Mouse (Mus musculus) MEL (cell line): ENCODE results near the gene Cmss1. TPM values are rescaled to one million over a fixed set of nuclear protein-coding genes. Genes with fewer than 3 reads are reported as not detected.

Source experiments
- DNase-seq: peaks from one replicate; pipeline ENCODE4 v3.0.0; 2011; ENCODE audit warnings: low read depth, low spot score
- H3K27ac ChIP-seq: 2 replicates; pipeline ENCODE4 v1.5.1; 2012; ENCODE audit warnings: low read depth, mild to moderate bottlenecking, control low read depth, low read length, moderate library complexity; ENCODE audit not compliant: control insufficient read depth
- H3K27me3 ChIP-seq, 2 experiments: fragments of 150-350 bp in 1 of 2; sonication (generic) in 1 of 2; 2 replicates each; pipeline ENCODE4 v1.6.1; 2012; ENCODE audit warnings: low read length in 2 of 2, mild to moderate bottlenecking in 2 of 2, improper control_type of control experiment in 1 of 2, moderate library complexity in 1 of 2; ENCODE audit not compliant: insufficient read depth in 2 of 2, control insufficient read depth in 1 of 2
- H3K36me3 ChIP-seq, 2 experiments: 2 replicates each; pipeline ENCODE4 v1.6.1; 2012 to 2014; ENCODE audit warnings: low read length in 2 of 2, improper control_type of control experiment in 1 of 2, inconsistent platforms in 1 of 2, mild to moderate bottlenecking in 1 of 2; ENCODE audit not compliant: insufficient read depth in 2 of 2, control insufficient read depth in 1 of 2
- H3K4me1 ChIP-seq, 2 experiments: fragments of 150-350 bp in 1 of 2; sonication (generic) in 1 of 2; 2 replicates each; pipeline ENCODE4 v1.6.1; 2012; ENCODE audit warnings: low read length in 2 of 2, improper control_type of control experiment in 1 of 2, mild to moderate bottlenecking in 1 of 2; ENCODE audit not compliant: insufficient read depth in 2 of 2, control insufficient read depth in 1 of 2
- H3K4me3 ChIP-seq, 2 experiments: fragments of 150-350 bp in 1 of 2; sonication (generic) in 1 of 2; 2 replicates each; pipeline ENCODE4 v1.5.1; 2012; ENCODE audit warnings: low read depth in 2 of 2, low read length in 2 of 2, mild to moderate bottlenecking in 2 of 2, moderate library complexity in 2 of 2, control low read depth in 1 of 2, improper control_type of control experiment in 1 of 2; ENCODE audit not compliant: control insufficient read depth in 1 of 2, insufficient read depth in 1 of 2
- H3K79me2 ChIP-seq: 2 replicates; pipeline ENCODE4 v1.6.1; 2012; ENCODE audit warnings: mild to moderate bottlenecking, low read length, moderate library complexity; ENCODE audit not compliant: control insufficient read depth, poor library complexity, insufficient read depth
- H3K9ac ChIP-seq: 2 replicates; pipeline ENCODE4 v1.6.1; 2012; ENCODE audit warnings: low read depth, mild to moderate bottlenecking, control low read depth, low read length, moderate library complexity; ENCODE audit not compliant: control insufficient read depth, poor library complexity, severe bottlenecking
- H3K9me3 ChIP-seq: fragments of 150-350 bp; sonication (generic); replicated peaks from 2 replicates; pipeline ENCODE4 v1.6.1; 2012; ENCODE audit warnings: mild to moderate bottlenecking, low read length, improper control_type of control experiment, moderate library complexity; ENCODE audit not compliant: insufficient read depth
- CTCF ChIP-seq, 3 experiments: IDR thresholded peaks in 2 of 3; conservative IDR thresholded peaks in 1 of 3; 2 replicates each; pipeline ENCODE4 v1.5.1; 2011 to 2012; ENCODE audit warnings: low read length in 3 of 3, low read depth in 2 of 3, mild to moderate bottlenecking in 2 of 3, improper control_type of control experiment in 1 of 3, inconsistent platforms in 1 of 3, mixed read lengths in 1 of 3, moderate library complexity in 1 of 3; ENCODE audit not compliant: control insufficient read depth in 1 of 3, insufficient read depth in 1 of 3, poor library complexity in 1 of 3, severe bottlenecking in 1 of 3
- JUND ChIP-seq: IDR thresholded peaks from 2 replicates; pipeline ENCODE4 v1.6.1; 2011; ENCODE audit warnings: low read depth, mild to moderate bottlenecking, improper control_type of control experiment, low read length
- KAT2A ChIP-seq: conservative IDR thresholded peaks from 2 replicates; pipeline ENCODE4 v1.6.1; 2012; ENCODE audit warnings: low read depth, low read length, improper control_type of control experiment, inconsistent platforms
- MAFK ChIP-seq: IDR thresholded peaks from 2 replicates; pipeline ENCODE4 v1.6.1; 2011; ENCODE audit warnings: low read depth, mild to moderate bottlenecking, low read length, improper control_type of control experiment, borderline replicate concordance
- MAZ ChIP-seq: IDR thresholded peaks from 2 replicates; pipeline ENCODE4 v1.6.1; 2012; ENCODE audit warnings: low read depth, mild to moderate bottlenecking, inconsistent platforms, low read length, improper control_type of control experiment
- MYB ChIP-seq: IDR thresholded peaks from 2 replicates; pipeline ENCODE4 v1.6.1; 2011; ENCODE audit warnings: mild to moderate bottlenecking, low read depth, low read length, improper control_type of control experiment
- NELFE ChIP-seq: IDR thresholded peaks from 2 replicates; pipeline ENCODE4 v1.6.1; 2011; ENCODE audit warnings: low read depth, low read length, improper control_type of control experiment
- NRF1 ChIP-seq: IDR thresholded peaks from 2 replicates; pipeline ENCODE4 v1.6.1; 2014; ENCODE audit warnings: low read depth, mild to moderate bottlenecking, inconsistent platforms, low read length, improper control_type of control experiment, moderate library complexity; ENCODE audit not compliant: poor library complexity, insufficient read depth, severe bottlenecking
- POLR2AphosphoS5 ChIP-seq: IDR thresholded peaks from 2 replicates; pipeline ENCODE4 v1.6.1; 2012; ENCODE audit warnings: low read depth, borderline replicate concordance, mild to moderate bottlenecking, inconsistent platforms, low read length, moderate library complexity, mixed read lengths
- RAD21 ChIP-seq: IDR thresholded peaks from 2 replicates; pipeline ENCODE4 v1.6.1; 2011; ENCODE audit warnings: mild to moderate bottlenecking, low read depth, low read length, improper control_type of control experiment
- RCOR1 ChIP-seq: IDR thresholded peaks from 2 replicates; pipeline ENCODE4 v1.6.1; 2012; ENCODE audit warnings: low read depth, mild to moderate bottlenecking, inconsistent platforms, low read length, improper control_type of control experiment
- SIN3A ChIP-seq: IDR thresholded peaks from 2 replicates; pipeline ENCODE4 v1.6.1; 2012; ENCODE audit warnings: low read length, improper control_type of control experiment, inconsistent platforms
- SMC3 ChIP-seq: IDR thresholded peaks from 2 replicates; pipeline ENCODE4 v1.6.1; 2011; ENCODE audit warnings: low read depth, low read length, improper control_type of control experiment
- TAL1 ChIP-seq: IDR thresholded peaks from 2 replicates; pipeline ENCODE4 v1.6.1; 2012; ENCODE audit warnings: mild to moderate bottlenecking, inconsistent platforms, low read length, moderate library complexity, mixed read lengths
- ZKSCAN1 ChIP-seq: IDR thresholded peaks from 2 replicates; pipeline ENCODE4 v1.6.1; 2012; ENCODE audit warnings: low read depth, mild to moderate bottlenecking, inconsistent platforms, low read length, improper control_type of control experiment, moderate library complexity
- ZMIZ1 ChIP-seq: IDR thresholded peaks from 2 replicates; pipeline ENCODE4 v1.6.1; 2012; ENCODE audit warnings: low read depth, mild to moderate bottlenecking, inconsistent platforms, low read length, improper control_type of control experiment, moderate library complexity
- polyA plus RNA-seq, 2 experiments: library from polyadenylated mRNA; stranded (reverse) in 1 of 2; unstranded in 1 of 2; fragments of >175 nt in 1 of 2; fragments of >200 nt in 1 of 2; gene quantifications; 2 replicates each; pipeline versions ENCODE4 v1.2.1 to v1.2.4; 2012; ENCODE audit warnings: low replicate concordance in 2 of 2, low read depth in 1 of 2; ENCODE audit not compliant: insufficient read length in 2 of 2, insufficient read depth in 1 of 2, missing spikeins in 1 of 2
- total RNA-seq: library from RNA; depleted of rRNA; stranded (reverse); fragments of 300-350 nt; gene quantifications from 2 replicates; pipeline ENCODE4 v1.2.3, GENCODE M21; 2012

Gene Cmss1
- total and polyA plus RNA-seq, 3 experiments, result 80.9 to 94.7 TPM; not detected in 1

- H3K27me3 ChIP-seq, result no peaks in the 10 kb centered on the region
- H3K9ac ChIP-seq, result no peak overlapping the region
- no peak for TF ChIP-seq MAZ
- no peak for TF ChIP-seq JUND
- no peak overlapping the region for H3K27ac ChIP-seq
- H3K4me3 ChIP-seq, result no peak overlapping the region
- no peaks in the 10 kb centered on the region for H3K79me2 ChIP-seq
- peaks cover 0 to 6% of the 10 kb centered on the region in 2 experiments; a peak in 1 of 4 replicates for H3K4me1 ChIP-seq
- peaks cover 0 to 3% of the 10 kb centered on the region in 2 experiments; a peak in 2 of 4 replicates for H3K36me3 ChIP-seq
- no peaks in the 10 kb centered on the region for H3K9me3 ChIP-seq
- DNase-seq, result no peak
Observed at GRCm38 (mm10) chr16:57317882-57318636, 288.6 kb downstream of the Cmss1 start.

GRCm38 (mm10) chr16:57317127-57317526 lies 289.5 kb downstream of the Cmss1 start:
- Histone ChIP-seq H3K79me2 (no peaks in the 10 kb centered on the region), H3K9ac (no peak overlapping the region), H3K9me3 (no peaks in the 10 kb centered on the region), H3K4me3 (no peak overlapping the region), H3K36me3 (peaks cover 0 to 8% of the 10 kb centered on the region in 2 experiments; a peak in 3 of 4 replicates), H3K27me3 (no peaks in the 10 kb centered on the region), H3K27ac (no peak overlapping the region), H3K4me1 (peaks cover 3 to 9% of the 10 kb centered on the region in 2 experiments; a peak in 3 of 4 replicates)
- DNase-seq, result peak; percentile 24
- TF ChIP-seq JUND, result no peak
- no peak for TF ChIP-seq NRF1
- no peak for TF ChIP-seq RCOR1
- TF ChIP-seq MYB, result no peak
- no peak for TF ChIP-seq SMC3
- no peak for TF ChIP-seq NELFE
- TF ChIP-seq ZKSCAN1, result no peak
- no peak for TF ChIP-seq SIN3A
- no peak for TF ChIP-seq MAFK
- no peak for TF ChIP-seq ZMIZ1
- no peak for TF ChIP-seq KAT2A
- no peak for TF ChIP-seq TAL1
- no peak for TF ChIP-seq POLR2AphosphoS5
- no peak for TF ChIP-seq RAD21
- no peak for TF ChIP-seq CTCF (IDR thresholded peaks at IDR 0.05 in 2 of 3, conservative IDR thresholded peaks at IDR 0.05 in 1 of 3; ENCODE audit: control insufficient read depth in 1 of 3, insufficient read depth in 1 of 3, low read depth in 2 of 3, low read length in 3 of 3, poor library complexity in 1 of 3, severe bottlenecking in 1 of 3)
